Mouse (Mus musculus) neutrophil, adult 83 days (primary cell): ENCODE results near the gene Gars. TPM values are rescaled to one million over a fixed set of nuclear protein-coding genes. Genes with fewer than 3 reads are reported as not detected.

Experiments
- total RNA-seq, 2 experiments: library from RNA; stranded (reverse); gene quantifications; one replicate each; pipeline ENCODE4 v1.2.4; 2023

Gene Gars
- total RNA-seq = 10 to 100 TPM; 45.5 to 49.8 TPM

GRCm38 (mm10) chr6:55037799-55038670 is at the start of gene Gars:
Gene Gars, plus strand, starts transcription at chr6:55038007.

GRCm38 (mm10) chr6:54992734-54993260 is 45.0 kb upstream of the Gars start, which contains the start of gene Ggct:
Gene Ggct, minus strand, starts transcription at chr6:54992950.

Other genes with a start within 250 kb of the Gars start
- gene Znrf2, start 221.1 kb upstream of the Gars start, total RNA-seq = 10 to 100 TPM; 27.7 to 33.7 TPM
- gene Nod1, start 65.4 kb upstream of the Gars start, total RNA-seq = 10 to 100 TPM; 24.2 to 35.9 TPM
- 1 to 10 TPM; 2.2 to 3.7 TPM for gene Ggct, start 45.1 kb upstream of the Gars start, total RNA-seq
- gene Crhr2, start 95.0 kb downstream of the Gars start, total RNA-seq = not detected
- not detected for gene Inmt, start 137.0 kb downstream of the Gars start, total RNA-seq
- 1 to 10 TPM; 1.6 to 1.9 TPM for gene Mindy4, start 165.4 kb downstream of the Gars start, total RNA-seq